Mouse (Mus musculus) testis, adult 2 months (tissue): ENCODE measurements around the gene Ankrd13d.

ENCODE experiments used
- CTCF ChIP-seq: fragments of 200-500 bp; IDR thresholded peaks from 2 replicates; pipeline ENCODE4 v1.5.1; 2012; ENCODE audit warnings: low read depth, mild to moderate bottlenecking, inconsistent platforms, low read length, moderate library complexity; ENCODE audit not compliant: control insufficient read depth, insufficient read depth, insufficient replicate concordance
- POLR2A ChIP-seq: fragments of 200-500 bp; IDR thresholded peaks from 2 replicates; pipeline ENCODE4 v1.6.1; 2012; ENCODE audit warnings: low read depth, mild to moderate bottlenecking, inconsistent platforms, low read length, moderate library complexity; ENCODE audit not compliant: control insufficient read depth

DNA sequence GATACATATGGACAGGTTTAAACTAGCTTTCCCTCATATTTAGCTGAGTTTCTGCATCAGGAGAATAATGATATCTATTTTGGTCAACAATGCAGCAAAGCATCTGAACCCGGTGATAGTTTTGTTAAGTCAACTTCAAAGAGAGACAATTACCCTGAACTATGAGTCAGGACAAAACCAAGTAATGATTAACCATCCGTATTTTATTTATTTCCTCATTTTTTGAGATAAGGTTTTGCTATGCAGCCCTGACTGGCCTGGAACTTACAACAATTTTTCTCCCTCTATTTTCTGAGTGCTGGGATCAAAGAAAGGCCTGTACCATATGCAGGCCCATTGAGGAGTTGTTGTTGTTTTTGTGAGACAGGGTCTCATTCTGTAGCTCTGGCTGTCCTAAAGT, 47.7 kb upstream of the Ankrd13d start:
- no peak for TF ChIP-seq CTCF
- TF ChIP-seq POLR2A: no peak
